Mouse (Mus musculus) embryonic fibroblast, embryonic 13.5 days (primary cell): ENCODE data around the gene Tnfrsf13b.

ENCODE experiments used
- CTCF ChIP-seq: IDR thresholded peaks from 2 replicates; pipeline ENCODE4 v1.5.1; 2011; ENCODE audit warnings: mild to moderate bottlenecking, control low read depth, low read length, moderate library complexity, borderline replicate concordance; ENCODE audit not compliant: insufficient read depth
- POLR2A ChIP-seq: IDR thresholded peaks from 2 replicates; pipeline ENCODE4 v1.6.1; 2011; ENCODE audit warnings: low read depth, mild to moderate bottlenecking, control low read depth, low read length, moderate library complexity

DNA sequence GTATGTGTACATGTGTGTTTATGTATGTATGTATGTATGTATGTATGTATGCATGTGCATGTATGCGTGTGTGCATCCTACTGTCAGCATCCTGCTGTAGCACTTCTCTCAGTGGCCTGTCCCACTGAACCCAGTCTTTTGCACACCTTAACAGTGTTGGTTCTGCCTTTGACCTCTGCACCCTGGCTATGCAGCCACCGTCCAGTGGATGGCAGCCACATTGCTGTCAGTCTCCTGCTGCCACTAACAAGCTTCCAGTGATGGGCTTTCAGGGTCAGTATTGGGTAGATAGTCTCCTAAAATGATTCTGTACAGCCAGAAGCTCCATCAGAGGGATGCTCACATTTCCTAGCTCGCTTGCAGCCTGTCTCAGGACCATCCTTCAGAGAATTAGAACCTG, 2.7 kb upstream of the Tnfrsf13b start:
- TF ChIP-seq CTCF (no peak), POLR2A (no peak)
